In genomic region chr13:92833162-92833561, GRCm38 (mm10) we compare ENCODE assay signal across 26 mouse cellular contexts. TPM values are rescaled to one million over a fixed set of nuclear protein-coding genes. Genes with fewer than 3 reads are reported as not detected.
DNase-seq lines count a peak whose midpoint lies in the region; ATAC-seq lines count a peak whose summit lies in the region.
"Had no signal": no experiment of that assay in that cellular context is flagged by ENCODE, and none has a peak within 500 bp of the region (broad histone marks: within the 10 kb centered on the region; RNA-seq: fewer than 3 reads in every experiment).

No protein-coding gene starts in this region.

- no peaks in the 10 kb centered on the region for H3K27me3 ChIP-seq in forebrain, embryonic 16.5 days (replicated peaks; ENCODE audit: control insufficient read depth, insufficient read depth, low read length)
- no peaks in the 10 kb centered on the region for H3K27me3 ChIP-seq in forebrain, embryonic 15.5 days
- H3K27me3 ChIP-seq in heart, embryonic 10.5 days (ENCODE audit: insufficient read depth, poor library complexity, severe bottlenecking) = no peaks in the 10 kb centered on the region
- H3K27me3 ChIP-seq: CH12.LX; embryonic facial prominence, embryonic 12.5 days had no signal

- no peak overlapping the region for H3K9ac ChIP-seq in forebrain, embryonic 16.5 days (replicated peaks; ENCODE audit: low read depth, low read length)
- no peak overlapping the region for H3K9ac ChIP-seq in forebrain, embryonic 15.5 days (replicated peaks)
- H3K9ac ChIP-seq: embryonic facial prominence, embryonic 12.5 days had no signal

- ATAC-seq in forebrain, embryonic 16.5 days = peak; percentile 33; the same call in 1 of the 2 replicates
- ATAC-seq in forebrain, embryonic 15.5 days (replicated peaks) = no peak
- ATAC-seq in frontal cortex, adult (ENCODE audit: low TSS enrichment) = 0 out of 2 replicates have a peak, but pooled peaks have one; percentile 50
- ATAC-seq: activated CD4-positive, CD25-positive, alpha-beta regulatory T cell, adult 4 months; CD4-positive, CD25-positive, alpha-beta regulatory T cell, adult 4 months; forebrain, embryonic 14.5 days; Patski had no signal

- no peak overlapping the region for H3K27ac ChIP-seq in forebrain, embryonic 16.5 days (ENCODE audit: low read length)
- no peak overlapping the region for H3K27ac ChIP-seq in forebrain, embryonic 15.5 days (replicated peaks)
- H3K27ac ChIP-seq in heart, embryonic 10.5 days = no peak overlapping the region
- H3K27ac ChIP-seq: embryonic facial prominence, embryonic 10.5 days; embryonic facial prominence, embryonic 12.5 days had no signal

- WGBS in forebrain, embryonic 16.5 days = 91% methylated on average over 4 of the region's 4 CpGs
- WGBS in forebrain, embryonic 15.5 days = 87% methylated on average over 4 of the region's 4 CpGs
- whole genome bisulfite sequencing in heart, embryonic 10.5 days = 86% methylated on average over 4 of the region's 4 CpGs

- H3K9me3 ChIP-seq in forebrain, embryonic 16.5 days (ENCODE audit: control insufficient read depth, low read length) = no peaks in the 10 kb centered on the region
- H3K9me3 ChIP-seq in forebrain, embryonic 15.5 days = no peaks in the 10 kb centered on the region
- H3K9me3 ChIP-seq in heart, embryonic 10.5 days = no peaks in the 10 kb centered on the region
- H3K9me3 ChIP-seq: embryonic facial prominence, embryonic 10.5 days; embryonic facial prominence, embryonic 12.5 days; G1E had no signal

- no peaks in the 10 kb centered on the region for H3K36me3 ChIP-seq in forebrain, embryonic 16.5 days (ENCODE audit: control insufficient read depth, insufficient read depth)
- no peaks in the 10 kb centered on the region for H3K36me3 ChIP-seq in forebrain, embryonic 15.5 days
- no peaks in the 10 kb centered on the region for H3K36me3 ChIP-seq in heart, embryonic 10.5 days
- H3K36me3 ChIP-seq: embryonic facial prominence, embryonic 10.5 days; embryonic facial prominence, embryonic 12.5 days; G1E had no signal

- no peak overlapping the region for H3K4me2 ChIP-seq in forebrain, embryonic 16.5 days (ENCODE audit: low read length)
- no peak overlapping the region for H3K4me2 ChIP-seq in forebrain, embryonic 15.5 days (replicated peaks)
- H3K4me2 ChIP-seq: embryonic facial prominence, embryonic 12.5 days had no signal

- H3K4me1 ChIP-seq in forebrain, embryonic 16.5 days (replicated peaks; ENCODE audit: control insufficient read depth, insufficient read depth, low read length) = peaks cover 3% of the 10 kb centered on the region; the same call in 1 of the 2 replicates
- 0 out of 2 replicates have a peak, but pooled peaks cover 7% of the 10 kb centered on the region for H3K4me1 ChIP-seq in forebrain, embryonic 15.5 days
- no peaks in the 10 kb centered on the region; the same call in 1 of the 2 replicates for H3K4me1 ChIP-seq in heart, embryonic 10.5 days

- no peak for DNase-seq in frontal cortex, postnatal 14 days (ENCODE audit: low spot score in 2 of 2)
- DNase-seq in heart, embryonic 10.5 days (ENCODE audit: low spot score) = peak; percentile 51
- no peak for DNase-seq in heart, adult 18-20 months
- peak; percentile 34 to 54 for DNase-seq in right cerebral cortex, postnatal 10 days (ENCODE audit: low spot score in 2 of 2)
- no peak for DNase-seq in right cerebral cortex, postnatal 4 days
- DNase-seq: adrenal gland, adult 8-10 months; adrenal gland, postnatal 14 days; adrenal gland, postnatal 36 days; B cell, adult 2 months; cerebellum, adult 11 months; cerebellum, adult 18-20 months; cerebellum, adult 8-10 months; cerebellum, adult 9-11 months; cerebellum, postnatal 14 days; cerebellum, postnatal 36 days had no signal

- H3K4me3 ChIP-seq in forebrain, embryonic 16.5 days (replicated peaks; ENCODE audit: low read length) = no peak overlapping the region
- H3K4me3 ChIP-seq in forebrain, embryonic 15.5 days = no peak overlapping the region
- no peak overlapping the region for H3K4me3 ChIP-seq in heart, embryonic 10.5 days
- H3K4me3 ChIP-seq: embryonic facial prominence, embryonic 10.5 days; embryonic facial prominence, embryonic 12.5 days had no signal

RNA-seq across cellular contexts. Expression of gene Mtx3, which starts 11.4 kb away (rescaled TPM):
- polyA plus RNA-seq in forebrain, embryonic 16.5 days (2015; fragmentation: Nextera tagmentation; extraction: Ambion mirVana) = 4.5 and 5.0 TPM in 2 replicates
- 4.2 and 4.5 TPM in 2 replicates for polyA plus RNA-seq in forebrain, embryonic 15.5 days (2015; fragmentation: Nextera tagmentation; extraction: Ambion mirVana)
- polyA plus RNA-seq in heart, embryonic 10.5 days (2016; fragmentation: Nextera tagmentation; extraction: Ambion mirVana) = 2.7 and 3.5 TPM in 2 replicates
- 1 to 10 TPM; 4.4 to 5.1 TPM for total RNA-seq in heart, adult 18-20 months (2021)

RNA-seq across cellular contexts. Expression of gene Thbs4, which starts 38.5 kb away (rescaled TPM):
- polyA plus RNA-seq in forebrain, embryonic 16.5 days (2015; fragmentation: Nextera tagmentation; extraction: Ambion mirVana) = 0.86 and 1.0 TPM in 2 replicates
- polyA plus RNA-seq in forebrain, embryonic 15.5 days (2015; fragmentation: Nextera tagmentation; extraction: Ambion mirVana) = 0.93 and 1.5 TPM in 2 replicates
- 38.0 and 59.9 TPM in 2 replicates for polyA plus RNA-seq in heart, embryonic 10.5 days (2016; fragmentation: Nextera tagmentation; extraction: Ambion mirVana)
- total RNA-seq in heart, adult 18-20 months (2021) = 1 to 10 TPM; 4.5 to 5.3 TPM
- total RNA-seq: CH12.LX, G1E had no signal
- polyA plus RNA-seq: activated CD4-positive, CD25-positive, alpha-beta regulatory T cell, adult 4 months; CD4-positive, CD25-positive, alpha-beta regulatory T cell, adult 4 months; G1E; Patski had no signal

Comparison
In these comparisons a context has a peak if more than half of its experiments do, and no peak if none do; other contexts are left out.
1. DNase-seq: peak in heart, embryonic 10.5 days (single experiment) and right cerebral cortex, postnatal 10 days (2 of 2); none in frontal cortex, postnatal 14 days (0 of 2), heart, adult 18-20 months (0 of 2) and right cerebral cortex, postnatal 4 days (single experiment).
2. RNA of gene Thbs4, which starts 38.5 kb away (polyA plus RNA-seq): 38.0 to 59.9 TPM in heart, embryonic 10.5 days; 0.93 to 1.5 TPM in forebrain, embryonic 15.5 days and 0.86 to 1.0 TPM in forebrain, embryonic 16.5 days; every median in the first group is over 10 times any median in the second.